Mouse (Mus musculus): ENCODE results near the gene Sgk1.

GRCm38 (mm10) chr10:21881837-21882183 is 174 bp upstream of the Sgk1 start:
- TF ChIP-seq GATA1 (IDR thresholded peaks at IDR 0.05; ENCODE audit: borderline replicate concordance, low read length) = no peak
- no peak for TF ChIP-seq FLI1 (IDR thresholded peaks at IDR 0.05; ENCODE audit: low read length)

All from megakaryocyte, embryonic 14.5 days (primary cell).